Mouse (Mus musculus): ENCODE results near the gene Tmem11.
"Not testable (repeated sequence)": the region's sequence is repeated elsewhere in the genome, so short reads cannot be mapped to it uniquely, and the experiment has no call there.

Tmem11 gene

GRCm38 (mm10) chr11:60886986-60887385 lies 7.9 kb upstream of the Tmem11 start:
- in situ Hi-C loops (cut with MboI; ENCODE audit: low sequenced_read_pairs), result not testable (repeated sequence)

DNA sequence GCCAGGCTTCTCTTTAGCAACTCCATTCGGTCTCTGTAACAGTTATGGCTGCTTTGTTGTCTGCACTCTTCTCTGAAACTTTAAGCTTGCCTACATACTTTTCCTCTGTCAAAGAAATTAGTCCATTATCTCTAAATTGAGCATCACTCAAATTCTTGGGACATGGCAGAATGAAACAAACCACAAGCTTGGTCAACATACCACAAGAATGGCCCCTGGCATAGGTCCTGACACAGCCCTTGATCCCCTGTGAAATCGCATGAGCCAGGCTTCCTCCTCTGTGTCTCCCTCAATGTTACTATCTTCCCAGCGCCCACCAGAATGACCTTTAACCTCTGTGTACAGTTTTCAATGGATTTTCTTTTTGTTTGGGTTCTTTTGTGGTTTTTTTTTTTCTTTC lies 3.3 kb upstream of the Tmem11 start:
- in situ Hi-C loops (cut with MboI; ENCODE audit: low sequenced_read_pairs), result no loop called here

DNA sequence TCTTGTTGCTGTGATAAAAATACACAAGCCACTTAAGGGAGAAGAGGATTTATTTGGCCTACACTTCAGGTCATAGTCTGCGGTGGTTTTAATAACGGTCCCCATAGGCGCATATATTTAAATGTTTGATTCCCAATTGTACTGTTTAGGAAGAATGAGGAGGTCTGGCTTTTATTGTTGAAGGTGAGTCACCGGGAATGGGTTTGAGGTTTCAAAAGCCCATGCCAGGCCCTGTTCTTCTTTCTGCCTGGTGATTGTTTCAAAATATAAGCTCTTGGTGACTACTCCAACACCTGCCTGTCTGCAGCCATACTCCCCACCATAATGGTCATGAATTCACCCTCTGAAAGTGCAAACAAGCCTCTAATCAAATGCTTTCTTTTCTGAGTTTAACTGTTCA lies 1.5 kb upstream of the Tmem11 start:
- in situ Hi-C loops (cut with MboI; ENCODE audit: low sequenced_read_pairs), result no loop called here

DNA sequence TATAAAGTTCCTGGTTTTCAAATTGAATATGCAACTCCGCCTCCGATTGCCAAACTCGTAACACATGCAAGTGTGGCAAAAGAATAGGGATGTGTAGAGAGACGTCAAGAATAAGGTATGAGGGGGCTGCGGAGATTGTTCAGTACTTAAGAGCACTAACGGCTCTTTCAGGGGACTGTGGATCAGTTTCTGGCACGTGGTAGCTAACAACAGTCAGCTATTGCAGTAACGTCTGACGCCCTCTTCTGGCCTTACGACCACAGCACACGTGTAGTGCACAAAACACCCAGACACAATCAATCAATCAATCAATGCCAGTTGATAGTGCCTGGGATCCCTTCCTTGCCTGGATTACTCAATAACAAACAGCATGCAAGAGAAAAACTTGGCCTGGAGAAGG lies 351 bp upstream of the Tmem11 start:
- in situ Hi-C loops (cut with MboI; ENCODE audit: low sequenced_read_pairs), result no loop called here

GRCm38 (mm10) chr11:60878056-60878612 lies 938 bp downstream of the Tmem11 start:
- in situ Hi-C loops (cut with MboI; ENCODE audit: low sequenced_read_pairs), result no loop called here

DNA sequence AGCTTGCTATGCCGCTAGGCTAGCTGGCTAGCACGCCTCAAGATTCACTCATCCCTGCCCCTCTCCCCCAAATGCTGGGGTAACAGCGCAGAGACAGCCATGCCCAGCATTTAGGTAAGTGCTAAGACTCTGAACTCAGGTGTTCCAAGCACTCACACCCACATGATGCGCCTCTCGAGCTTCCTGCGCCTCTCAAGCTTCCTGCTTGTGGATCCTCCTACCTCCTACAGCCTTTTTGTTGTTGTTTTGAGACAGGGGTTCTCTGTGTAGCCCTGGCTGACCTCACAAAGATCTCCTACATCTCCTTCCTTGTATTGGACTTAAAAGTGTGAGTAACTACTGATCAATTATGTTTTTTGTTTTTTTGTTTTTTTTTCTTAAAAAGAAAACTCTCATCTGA lies 6.0 kb downstream of the Tmem11 start:
- in situ Hi-C loops (cut with MboI; ENCODE audit: low sequenced_read_pairs), result no loop called here

- in situ Hi-C loops (cut with MboI; ENCODE audit: low sequenced_read_pairs), result no loop called here
Observed at GRCm38 (mm10) chr11:60871409-60871808, 7.7 kb downstream of the Tmem11 start.

DNA sequence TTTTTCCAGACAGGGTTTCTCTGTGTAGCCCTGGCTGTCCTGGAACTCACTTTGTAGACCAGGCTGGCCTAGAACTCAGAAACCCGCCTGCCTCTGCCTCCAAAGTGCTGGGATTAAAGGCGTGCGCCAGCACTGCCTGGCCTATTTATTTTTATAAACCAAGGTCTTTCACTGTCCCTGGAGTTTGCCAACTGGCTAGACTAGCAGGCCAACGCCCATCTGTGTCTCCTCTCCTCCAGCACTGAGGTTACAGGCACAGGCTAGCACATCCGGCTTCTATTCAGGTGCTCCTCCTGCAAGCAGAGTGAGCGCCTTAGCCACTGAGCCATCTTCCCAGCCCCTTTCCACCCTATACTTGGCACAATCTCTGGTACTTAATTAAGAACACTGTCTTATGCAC lies 9.6 kb downstream of the Tmem11 start:
- in situ Hi-C loops (cut with MboI; ENCODE audit: low sequenced_read_pairs), result not testable (repeated sequence)

- in situ Hi-C loops (cut with MboI; ENCODE audit: low sequenced_read_pairs), result no loop called here
Observed at GRCm38 (mm10) chr11:60867904-60868303, 11.2 kb downstream of the Tmem11 start.

DNA sequence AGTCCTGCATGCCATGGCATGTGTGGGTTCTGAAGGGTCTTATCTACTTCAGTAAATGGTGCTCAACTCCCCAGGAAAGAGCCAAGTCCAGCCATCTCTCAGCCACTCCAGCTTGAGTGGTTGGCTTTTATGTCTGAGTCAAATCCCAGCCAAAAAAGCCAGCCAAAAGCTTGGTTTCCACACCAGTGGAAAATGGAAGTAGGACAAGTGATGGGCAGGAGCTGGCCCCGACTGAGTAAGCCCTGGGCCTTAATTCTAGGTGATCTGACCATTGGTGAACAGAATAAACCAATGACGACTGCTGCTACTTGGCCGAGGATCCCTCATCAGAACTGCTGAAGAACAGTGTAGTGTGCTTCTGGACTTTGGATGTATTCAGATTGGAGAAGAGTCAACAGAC lies 11.6 kb downstream of the Tmem11 start:
- in situ Hi-C loops (cut with MboI; ENCODE audit: low sequenced_read_pairs), result no loop called here

DNA sequence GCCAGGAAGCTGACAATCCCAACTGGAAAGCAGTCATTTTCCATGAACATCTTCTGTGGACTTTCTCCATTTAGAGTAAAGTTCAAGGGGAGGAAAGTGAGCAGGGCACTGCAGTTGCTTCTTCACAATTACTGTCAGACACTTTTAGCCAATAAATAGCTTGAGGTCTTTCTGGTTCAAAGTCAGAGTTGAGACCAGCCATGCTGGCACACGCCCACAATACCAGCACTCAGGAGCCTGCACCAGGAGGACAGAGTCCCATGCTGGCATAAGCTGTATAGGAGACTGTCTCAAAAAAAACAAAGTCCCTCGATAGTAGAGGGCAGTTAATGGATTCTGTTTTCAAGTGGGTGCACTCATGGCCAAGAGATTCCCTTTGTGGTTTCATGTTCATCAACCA lies 13.1 kb downstream of the Tmem11 start:
- in situ Hi-C loops (cut with MboI; ENCODE audit: low sequenced_read_pairs), result no loop called here

DNA sequence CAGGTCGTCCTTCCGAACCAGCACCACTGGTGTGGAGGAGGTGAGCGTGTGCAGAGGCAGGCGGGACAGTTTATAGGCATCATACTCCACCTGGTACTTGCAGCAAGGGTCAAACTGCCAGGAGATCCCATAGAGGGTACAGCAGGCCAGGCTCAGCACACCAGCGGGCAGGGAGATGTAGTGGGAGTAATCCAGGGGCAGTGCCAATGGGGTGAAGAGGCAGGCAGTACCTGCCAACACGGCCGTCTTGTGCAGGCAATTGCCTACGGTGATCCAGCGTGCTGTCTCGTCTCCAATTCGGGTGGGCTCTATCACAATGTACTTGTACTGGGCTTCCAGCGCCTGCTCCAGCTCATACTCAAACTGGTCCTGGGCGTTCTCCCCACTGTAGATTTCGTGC lies 14.2 kb downstream of the Tmem11 start:
- in situ Hi-C loops (cut with MboI; ENCODE audit: low sequenced_read_pairs), result no loop called here

DNA sequence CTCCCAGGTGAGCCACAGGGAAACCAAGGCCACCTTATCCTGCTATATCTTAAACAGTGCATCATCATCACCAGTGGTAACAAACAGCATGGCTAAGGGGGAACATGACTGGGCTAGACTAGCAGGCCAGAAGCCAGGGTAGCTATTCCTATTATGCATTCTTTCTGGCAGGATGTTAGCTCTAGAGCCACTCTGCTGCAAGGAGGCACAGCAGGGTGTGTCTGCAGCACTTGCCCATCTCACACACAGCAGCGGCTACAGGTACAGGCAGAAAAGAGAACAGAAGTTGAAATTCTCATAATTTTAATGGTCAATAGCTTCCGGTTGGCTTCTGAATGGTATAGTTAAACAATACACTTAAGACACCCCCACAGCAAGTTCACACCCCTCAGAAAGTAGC lies 14.9 kb downstream of the Tmem11 start:
- in situ Hi-C loops (cut with MboI; ENCODE audit: low sequenced_read_pairs), result no loop called here

GRCm38 (mm10) chr11:60863196-60863595 lies 15.9 kb downstream of the Tmem11 start:
- in situ Hi-C loops (cut with MboI; ENCODE audit: low sequenced_read_pairs), result no loop called here

GRCm38 (mm10) chr11:60861993-60862392 lies 17.1 kb downstream of the Tmem11 start:
- in situ Hi-C loops (cut with MboI; ENCODE audit: low sequenced_read_pairs), result no loop called here

- in situ Hi-C loops (cut with MboI; ENCODE audit: low sequenced_read_pairs), result no loop called here
Observed at GRCm38 (mm10) chr11:60856587-60856986, 22.5 kb downstream of the Tmem11 start.

GRCm38 (mm10) chr11:60845415-60845814 lies 33.7 kb downstream of the Tmem11 start:
- in situ Hi-C loops (cut with MboI; ENCODE audit: low sequenced_read_pairs), result no loop called here

- in situ Hi-C loops (cut with MboI; ENCODE audit: low sequenced_read_pairs), result no loop called here
Observed at GRCm38 (mm10) chr11:60843412-60843811, 35.7 kb downstream of the Tmem11 start.

DNA sequence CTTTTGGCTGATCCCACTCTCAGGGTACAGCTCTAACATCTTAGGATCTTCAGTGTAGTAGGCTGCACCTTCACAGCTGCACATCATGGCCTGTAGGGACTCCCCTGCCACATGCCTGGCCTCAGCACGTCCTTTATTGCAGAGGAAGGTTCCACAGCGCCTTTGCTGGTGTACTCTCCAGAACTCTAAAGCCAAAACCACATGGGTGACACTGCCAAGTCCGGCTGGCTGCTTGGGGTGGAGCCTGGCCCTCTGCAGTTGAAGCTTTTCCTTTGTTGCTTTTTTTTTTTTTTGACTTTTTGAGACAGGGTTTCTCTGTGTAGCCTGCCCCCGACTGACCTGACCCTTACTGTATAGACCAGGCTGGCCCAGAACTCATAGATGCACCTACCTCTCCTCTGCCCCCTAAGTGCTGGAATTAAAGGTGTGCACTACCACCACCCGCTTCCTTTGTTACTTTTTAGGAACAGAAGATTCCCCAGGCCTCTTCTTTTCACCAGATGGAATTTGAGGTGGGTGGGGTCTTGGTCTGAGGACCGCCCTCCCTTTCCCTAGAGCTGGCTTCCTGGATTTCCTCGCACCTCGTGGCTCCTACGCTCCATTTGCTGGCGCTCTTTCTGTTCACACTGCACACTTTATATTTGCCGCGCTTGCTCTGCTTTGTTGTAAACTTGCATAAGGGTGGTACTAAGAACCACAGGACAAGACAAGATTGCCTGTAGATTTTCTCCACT lies 37.4 kb downstream of the Tmem11 start:
- in situ Hi-C loops (cut with MboI; ENCODE audit: low sequenced_read_pairs), result no loop called here

DNA sequence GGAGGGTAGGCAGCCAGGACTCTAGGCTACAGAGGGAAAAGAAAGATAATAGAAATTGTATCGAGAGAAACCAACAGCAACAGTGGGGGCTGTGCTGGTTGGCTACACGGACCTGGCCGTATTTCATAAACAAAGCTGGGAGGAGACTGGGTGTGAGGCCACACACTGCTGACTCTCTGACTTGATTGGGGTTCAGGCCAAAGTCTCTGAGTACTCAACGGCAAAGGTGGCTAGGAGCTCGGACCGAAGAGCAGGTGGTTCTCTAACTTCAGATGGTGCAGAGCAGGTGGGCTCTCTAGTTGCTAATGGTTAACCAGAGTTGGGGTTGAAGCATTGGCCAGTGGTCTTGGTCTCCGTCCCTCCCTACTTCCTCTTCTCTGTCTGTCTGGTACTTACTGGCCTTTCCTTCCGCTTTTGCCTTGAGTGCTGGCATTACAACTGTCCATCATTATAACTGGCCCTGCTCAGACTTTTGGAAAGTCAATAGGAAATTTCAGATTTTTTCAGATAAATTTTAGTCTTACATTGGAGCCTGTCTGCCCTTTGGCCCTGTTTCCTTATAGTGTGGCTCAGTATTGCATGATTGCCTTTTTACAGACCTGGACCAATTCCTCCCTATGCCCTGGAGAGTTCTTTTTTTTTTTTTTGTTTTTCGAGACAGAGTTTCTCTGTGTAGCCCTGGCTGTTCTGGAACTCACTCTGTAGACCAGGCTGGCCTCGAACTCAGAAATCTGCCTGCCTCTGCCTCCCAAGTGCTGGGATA lies 41.2 kb downstream of the Tmem11 start:
- in situ Hi-C loops (cut with MboI; ENCODE audit: low sequenced_read_pairs), result no loop called here

DNA sequence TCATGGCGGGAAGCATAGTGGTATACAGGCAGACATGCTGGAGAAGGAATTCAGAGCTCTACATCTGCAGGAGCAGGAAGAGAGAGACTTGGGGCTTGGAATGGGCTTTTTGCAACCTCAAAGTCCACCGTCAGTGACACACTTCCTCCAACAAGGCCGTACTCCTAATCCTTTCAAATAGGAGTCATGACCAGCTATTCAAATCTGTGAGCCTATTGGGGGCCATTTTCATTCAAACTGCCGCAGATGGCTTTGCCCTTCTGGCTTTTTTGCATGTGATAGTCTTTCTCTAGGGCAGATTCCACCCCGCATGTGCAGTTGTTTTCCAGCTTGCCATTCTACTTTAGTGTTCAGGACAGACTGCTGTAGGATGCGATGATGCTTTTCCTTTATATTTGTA lies 42.2 kb downstream of the Tmem11 start:
- in situ Hi-C loops (cut with MboI; ENCODE audit: low sequenced_read_pairs), result no loop called here

- in situ Hi-C loops (cut with MboI; ENCODE audit: low sequenced_read_pairs), result no loop called here
Observed at GRCm38 (mm10) chr11:60830433-60831052, 48.5 kb downstream of the Tmem11 start, which contains the start of gene Dhrs7b. TSS of gene Dhrs7b (plus strand) at chr11:60830631.

All from CH12F3 (cell line).